Mouse (Mus musculus) brain, embryonic 14.5 days (tissue): ENCODE results near the gene Cpsf4.

ENCODE experiments used
- CTCF ChIP-seq: fragments of 200-500 bp; IDR thresholded peaks from 2 replicates; pipeline ENCODE4 v1.5.1; 2012; ENCODE audit warnings: inconsistent platforms, mild to moderate bottlenecking, moderate library complexity, borderline replicate concordance; ENCODE audit not compliant: insufficient read depth, insufficient read length; ENCODE audit errors: extremely low read depth
- POLR2A ChIP-seq: fragments of 200-500 bp; IDR thresholded peaks from 2 replicates; pipeline ENCODE4 v1.6.1; 2012; ENCODE audit warnings: mild to moderate bottlenecking, inconsistent platforms, borderline replicate concordance; ENCODE audit not compliant: poor library complexity, insufficient read depth, insufficient read length, severe bottlenecking; ENCODE audit errors: extremely low read depth

GRCm38 (mm10) chr5:145190875-145191798 is 24.1 kb downstream of the Cpsf4 start:
- TF ChIP-seq CTCF (no peak), POLR2A (peak; percentile 15; the same call in 1 of the 2 replicates)
